Mouse (Mus musculus) G1E (cell line): ENCODE measurements at regions not wholly inside any gene's neighbourhood (a gene's known extent, or its start where the extent isn't known, plus 50 kb on each side); places are given as distances from the start of the nearest gene placed in this dataset.

ENCODE experiments used
- ATAC-seq: 2 replicates; pipeline ENCODE4 v1.8.0; 2016; ENCODE audit warnings: mild to moderate bottlenecking; ENCODE audit not compliant: insufficient number of reproducible peaks, poor library complexity, low FRiP score, severe bottlenecking; ENCODE audit errors: extremely low read depth
- DNase-seq: peaks from one replicate; pipeline ENCODE4 v3.0.0; 2012; ENCODE audit warnings: low spot score
- H3K27me3 ChIP-seq: 2 replicates; pipeline ENCODE4 v1.6.1; 2012; ENCODE audit warnings: mild to moderate bottlenecking, low read length, inconsistent platforms; ENCODE audit not compliant: insufficient read depth
- H3K36me3 ChIP-seq: replicated peaks from 2 replicates; pipeline ENCODE3; 2012; ENCODE audit warnings: mild to moderate bottlenecking, inconsistent platforms
- H3K4me1 ChIP-seq: 2 replicates; pipeline ENCODE4 v1.6.1; 2012; ENCODE audit warnings: low read depth, low read length, inconsistent platforms, mixed read lengths; ENCODE audit not compliant: insufficient read depth
- H3K4me3 ChIP-seq: 2 replicates; pipeline ENCODE4 v1.5.1; 2012; ENCODE audit warnings: low read depth, mild to moderate bottlenecking, inconsistent platforms, low read length, moderate library complexity, mixed read lengths
- H3K9me3 ChIP-seq: replicated peaks from 2 replicates; pipeline ENCODE4 v1.6.1; 2012; ENCODE audit warnings: inconsistent platforms
- CTCF ChIP-seq: IDR thresholded peaks from 2 replicates; pipeline ENCODE4 v1.5.1; 2012; ENCODE audit warnings: low read depth, low read length, inconsistent platforms, mixed read lengths
- GATA1 ChIP-seq: IDR thresholded peaks from 2 replicates; pipeline ENCODE4 v1.6.1; 2012; ENCODE audit warnings: borderline replicate concordance, low read length, inconsistent platforms, mixed read lengths
- GATA2 ChIP-seq: IDR thresholded peaks from 2 replicates; pipeline ENCODE4 v1.6.1; 2012; ENCODE audit warnings: low read depth, low read length, inconsistent platforms, borderline replicate concordance
- POLR2AphosphoS5 ChIP-seq: IDR thresholded peaks from 2 replicates; pipeline ENCODE4 v1.6.1; 2012; ENCODE audit warnings: low read depth, low read length, inconsistent platforms; ENCODE audit not compliant: insufficient replicate concordance
- TAL1 ChIP-seq: conservative IDR thresholded peaks from 2 replicates; pipeline ENCODE4 v1.6.1; 2012; ENCODE audit warnings: low read depth, low read length, inconsistent platforms, mixed read lengths

DNA sequence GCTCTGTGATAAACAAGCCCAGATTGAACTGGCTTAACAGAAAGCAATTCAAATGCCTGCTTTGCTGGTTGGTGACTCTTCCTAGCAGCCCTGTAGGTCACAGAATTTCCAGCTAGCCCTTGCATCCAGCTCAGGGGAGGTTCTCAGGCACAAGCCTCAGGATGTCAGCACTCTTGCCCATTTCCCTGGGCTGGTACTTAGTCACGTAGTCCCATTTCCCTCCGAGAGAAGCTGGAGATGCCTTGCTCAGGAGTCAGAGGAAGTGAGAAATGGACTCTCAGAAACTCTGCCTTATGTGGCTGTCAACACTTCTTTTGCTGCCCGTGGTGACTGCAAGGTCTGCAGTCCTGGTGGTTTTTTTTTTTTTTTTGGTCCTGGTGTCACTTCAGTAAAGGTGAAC is 170.8 kb downstream of the Cyp26b1 start:
- TF ChIP-seq GATA2 (no peak), TAL1 (no peak), POLR2AphosphoS5 (no peak), CTCF (no peak), GATA1 (no peak)
- Histone ChIP-seq H3K4me3 (no peak overlapping the region), H3K27me3 (no peaks in the 10 kb centered on the region; the same call in 1 of the 2 replicates), H3K36me3 (no peaks in the 10 kb centered on the region), H3K9me3 (no peaks in the 10 kb centered on the region), H3K4me1 (no peaks in the 10 kb centered on the region)
- DNase-seq (no peak), ATAC-seq (no peak)

DNA sequence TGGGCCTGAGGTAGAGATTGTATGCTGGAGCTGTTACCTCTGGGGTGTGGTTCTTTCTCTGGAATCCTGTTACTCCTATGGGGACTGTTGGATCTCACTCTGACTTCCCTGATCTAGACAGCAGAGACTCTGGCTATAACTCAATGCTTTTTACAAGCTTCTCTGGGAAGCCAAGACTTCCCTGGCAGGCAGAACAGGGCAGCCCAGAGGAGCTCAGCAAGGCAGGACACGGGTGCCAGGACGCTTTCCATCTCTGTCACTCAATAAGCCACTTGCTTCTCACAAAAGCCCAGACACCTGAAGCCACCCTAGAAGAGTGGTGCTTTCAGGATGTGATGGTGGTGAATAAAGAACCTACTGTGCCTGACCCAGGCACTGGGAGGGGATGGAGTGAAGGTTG is 174.0 kb downstream of the Cyp26b1 start:
- H3K27me3 ChIP-seq = no peaks in the 10 kb centered on the region
- no peak overlapping the region for H3K4me3 ChIP-seq
- H3K4me1 ChIP-seq = no peaks in the 10 kb centered on the region
- H3K9me3 ChIP-seq = no peaks in the 10 kb centered on the region
- ATAC-seq (no peak), DNase-seq (no peak)
- no peaks in the 10 kb centered on the region for H3K36me3 ChIP-seq
- no peak for TF ChIP-seq TAL1

DNA sequence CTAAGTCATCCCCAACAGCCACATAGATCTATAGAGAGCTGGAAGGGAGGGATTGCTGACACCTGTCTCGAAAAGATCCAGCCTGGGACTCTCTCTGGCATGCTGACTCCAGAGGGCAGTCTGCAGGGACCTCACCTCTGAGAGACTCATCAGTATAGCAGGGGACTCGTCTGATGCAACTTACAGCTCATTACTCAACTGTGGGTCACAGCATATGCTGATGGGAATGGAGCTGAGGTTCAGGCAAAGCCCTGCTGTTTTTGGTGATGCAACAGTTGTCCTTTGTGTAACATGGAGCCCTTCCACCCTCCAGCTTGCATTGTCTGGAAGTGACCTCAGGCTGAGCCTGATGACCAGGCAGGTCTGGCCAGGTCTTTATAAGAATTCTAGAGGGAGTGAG is 174.4 kb downstream of the Cyp26b1 start:
- no peaks in the 10 kb centered on the region for H3K27me3 ChIP-seq
- no peak for DNase-seq

DNA sequence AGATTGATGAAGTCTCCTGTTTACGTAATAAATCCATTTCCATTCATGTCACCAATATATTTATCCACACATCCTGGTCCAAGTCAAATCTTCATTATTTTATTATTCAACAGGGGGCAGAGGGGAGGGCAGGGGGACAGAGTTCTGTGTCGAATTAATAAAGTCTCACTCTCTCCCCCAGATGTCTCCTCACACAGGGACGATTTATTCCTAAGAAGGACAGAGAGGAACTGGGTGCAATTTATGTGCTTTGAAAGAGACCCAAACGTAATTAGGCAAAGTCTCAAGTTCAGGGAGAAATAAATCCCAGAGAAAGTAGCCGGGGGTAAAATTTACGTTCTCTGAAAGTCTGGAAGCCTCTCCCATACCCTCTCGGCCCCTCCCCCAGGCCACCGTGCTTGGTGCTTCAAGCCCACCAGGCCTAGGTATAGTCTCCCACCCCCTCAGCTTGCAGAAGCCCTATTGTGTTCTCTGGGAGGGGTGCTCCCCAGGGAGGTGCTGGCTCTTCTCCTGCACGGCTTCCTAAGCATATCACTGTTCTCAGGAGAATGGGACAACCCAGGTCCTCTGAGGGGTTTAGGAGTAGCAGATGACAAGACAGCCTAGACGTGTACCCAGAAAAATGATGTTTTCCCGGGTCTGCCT is 176.6 kb downstream of the Cyp26b1 start:
- no peaks in the 10 kb centered on the region for H3K36me3 ChIP-seq
- H3K9me3 ChIP-seq = no peaks in the 10 kb centered on the region
- no peak for TF ChIP-seq TAL1
- TF ChIP-seq CTCF = no peak
- no peak for TF ChIP-seq GATA2
- no peak for TF ChIP-seq GATA1
- no peak for TF ChIP-seq POLR2AphosphoS5
- H3K4me3 ChIP-seq = no peak overlapping the region
- ATAC-seq (no peak), DNase-seq (no peak)
- no peaks in the 10 kb centered on the region for H3K4me1 ChIP-seq
- H3K27me3 ChIP-seq = no peaks in the 10 kb centered on the region

More for the DNA sequence above, 174.4 kb downstream of the Cyp26b1 start:
- H3K9me3 ChIP-seq = no peaks in the 10 kb centered on the region
- H3K4me1 ChIP-seq = no peaks in the 10 kb centered on the region
- TF ChIP-seq TAL1 (no peak), GATA2 (no peak), GATA1 (no peak)
- H3K4me3 ChIP-seq = no peak overlapping the region
- ATAC-seq = no peak
- no peaks in the 10 kb centered on the region for H3K36me3 ChIP-seq

DNA sequence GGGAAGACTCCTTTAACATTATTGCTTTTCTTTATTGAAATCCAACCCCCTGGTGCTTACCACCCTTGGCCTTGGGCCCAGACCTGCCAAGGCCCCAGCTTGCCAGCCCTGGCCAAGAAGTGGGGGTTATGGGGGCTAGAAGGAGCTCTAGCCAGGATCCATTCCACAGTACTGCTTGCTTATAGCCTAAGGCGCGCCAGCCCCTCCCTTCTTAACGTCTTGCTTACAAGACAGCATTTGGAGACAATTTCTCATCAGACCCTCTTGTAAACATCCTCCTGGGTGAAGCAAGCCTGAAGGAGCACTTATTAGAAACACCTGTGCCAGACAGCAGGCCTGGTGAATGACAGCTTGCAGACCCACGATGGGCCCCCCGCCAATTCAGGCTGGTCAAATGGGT is 179.3 kb downstream of the Cyp26b1 start:
- no peaks in the 10 kb centered on the region for H3K4me1 ChIP-seq
- no peak for TF ChIP-seq GATA2
- TF ChIP-seq POLR2AphosphoS5 = no peak
- no peak for TF ChIP-seq CTCF
- TF ChIP-seq GATA1 = no peak
- TF ChIP-seq TAL1 = no peak
- DNase-seq = no peak
- no peaks in the 10 kb centered on the region for H3K36me3 ChIP-seq
- peaks cover 6% of the 10 kb centered on the region; the same call in 1 of the 2 replicates for H3K27me3 ChIP-seq
- no peak for ATAC-seq
- no peaks in the 10 kb centered on the region for H3K9me3 ChIP-seq
- H3K4me3 ChIP-seq = no peak overlapping the region

DNA sequence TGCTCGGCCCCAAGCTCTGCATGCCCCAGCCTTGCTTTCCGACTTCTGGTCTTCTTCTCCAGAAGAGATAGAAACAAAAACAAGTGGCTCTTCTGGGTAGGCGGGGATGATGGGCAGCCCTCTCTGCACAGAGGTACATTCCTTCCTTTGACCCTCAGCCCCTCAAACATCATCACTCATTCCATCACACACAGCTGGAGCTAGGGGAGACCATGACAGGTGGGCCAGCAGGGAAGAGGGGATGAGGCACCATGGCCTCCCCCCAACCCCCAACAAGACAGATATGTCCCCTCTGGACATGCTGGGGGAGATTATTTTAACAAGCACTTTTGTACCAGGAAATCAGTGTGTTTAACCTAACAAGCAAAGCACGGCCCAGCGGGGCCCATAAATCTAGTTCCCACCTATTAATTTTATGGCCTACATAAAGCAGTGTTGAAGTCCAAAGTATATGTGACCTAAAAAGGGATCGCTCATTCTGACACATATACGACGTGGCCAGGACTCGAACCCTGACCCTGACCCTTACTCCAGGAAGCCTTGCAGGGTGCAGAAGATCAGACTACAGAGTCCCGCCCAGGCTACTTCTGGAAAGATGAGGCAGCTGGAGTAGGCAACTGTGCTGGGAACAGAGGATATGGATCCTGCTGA is 183.7 kb downstream of the Cyp26b1 start:
- DNase-seq (no peak), ATAC-seq (no peak)
- TF ChIP-seq TAL1 (no peak), GATA1 (no peak), POLR2AphosphoS5 (no peak), CTCF (no peak)
- H3K9me3 ChIP-seq = no peaks in the 10 kb centered on the region
- peaks cover 6% of the 10 kb centered on the region for H3K27me3 ChIP-seq
- H3K36me3 ChIP-seq = no peaks in the 10 kb centered on the region
- H3K4me1 ChIP-seq = no peaks in the 10 kb centered on the region
- H3K4me3 ChIP-seq = no peak overlapping the region

DNA sequence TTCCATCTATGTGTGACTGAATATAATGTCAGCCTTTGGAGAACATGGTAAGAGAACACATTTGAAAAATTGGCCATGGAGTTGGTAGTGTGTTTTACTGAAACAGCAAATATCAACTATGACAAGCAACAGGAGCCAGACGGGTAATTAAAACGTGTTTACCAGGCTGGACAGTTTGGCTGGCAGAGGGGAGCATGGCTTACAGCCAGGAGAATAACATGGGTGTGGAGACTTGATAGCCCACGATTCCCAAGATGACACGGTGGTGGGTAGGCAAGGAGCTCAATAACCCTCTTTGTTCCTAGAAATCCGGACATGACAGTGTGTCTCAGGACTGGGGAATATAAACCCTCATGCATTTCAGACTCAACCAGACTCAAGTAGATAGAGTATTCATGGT is 185.2 kb downstream of the Cyp26b1 start:
- TF ChIP-seq TAL1 = no peak
- ATAC-seq = no peak
- peaks cover 6% of the 10 kb centered on the region for H3K27me3 ChIP-seq

More for the DNA sequence above, 185.2 kb downstream of the Cyp26b1 start:
- Histone ChIP-seq H3K4me1 (no peaks in the 10 kb centered on the region), H3K9me3 (no peaks in the 10 kb centered on the region), H3K4me3 (no peak overlapping the region), H3K36me3 (no peaks in the 10 kb centered on the region)
- no peak for DNase-seq
